8 mouse cellular contexts compared by ENCODE assay signal in the genomic region with DNA sequence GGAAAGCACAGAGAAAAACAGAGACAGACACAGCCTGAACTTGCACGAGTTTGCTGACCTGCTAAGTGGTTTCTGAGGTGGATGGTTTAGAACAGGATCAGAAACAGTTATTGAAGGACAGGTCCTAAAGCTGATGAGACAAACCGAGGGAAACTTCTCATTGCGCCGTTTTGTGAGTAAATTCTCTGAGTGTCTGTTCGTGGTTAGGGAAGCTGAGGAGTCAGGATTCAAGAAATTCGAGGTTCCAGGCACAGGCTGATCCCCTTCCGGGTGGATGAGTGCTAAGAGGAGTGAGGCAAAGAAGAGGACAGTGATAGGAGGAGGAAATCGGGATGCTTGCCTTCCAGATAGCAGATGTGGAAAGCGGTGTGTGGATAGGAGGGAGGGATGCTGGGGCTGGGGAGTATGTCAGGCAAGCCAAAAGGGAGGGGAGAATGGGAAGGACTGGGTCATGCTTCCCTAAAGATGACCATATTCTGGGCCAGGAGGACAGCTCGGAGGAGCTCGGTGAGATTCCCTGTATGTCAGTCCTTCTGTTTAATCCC. TPM values are rescaled to one million over a fixed set of nuclear protein-coding genes. Genes with fewer than 3 reads are reported as not detected.
A peak's percentile ranks its signal among the peaks of the same experiment; 100 is the strongest.
DNase-seq lines count a peak whose midpoint lies in the region; ATAC-seq and TF ChIP-seq lines count a peak whose summit lies in the region.

No protein-coding gene starts in this region.

- 25% methylated on average over 11 of the region's 11 CpGs for WGBS in cerebellum, adult 2 months
- WGBS in limb, embryonic 15.5 days: 34% methylated on average over 11 of the region's 11 CpGs
- WGBS in stomach, postnatal 0 days: 29% methylated on average over 11 of the region's 11 CpGs

- H3K27me3 ChIP-seq in cerebellum, adult 2 months (ENCODE audit: control insufficient read depth, insufficient read depth, low read length): no peaks in the 10 kb centered on the region
- H3K27me3 ChIP-seq in testis, adult 2 months (ENCODE audit: control insufficient read depth, insufficient read depth, low read length): no peaks in the 10 kb centered on the region
- peaks cover 4% of the 10 kb centered on the region; the same call in 1 of the 2 replicates for H3K27me3 ChIP-seq in limb, embryonic 15.5 days
- H3K27me3 ChIP-seq in stomach, postnatal 0 days (ENCODE audit: control insufficient read depth, insufficient read depth, low read length): no peaks in the 10 kb centered on the region

- no peak for ATAC-seq in limb, embryonic 15.5 days (ENCODE audit: insufficient number of reproducible peaks, low FRiP score, low TSS enrichment, low read depth)
- no peak for ATAC-seq in stomach, postnatal 0 days (ENCODE audit: low FRiP score, low TSS enrichment)
- no peak for ATAC-seq in monocyte, adult 5-6 weeks (replicated peaks; ENCODE audit: insufficient number of reproducible peaks, low FRiP score, low TSS enrichment, poor library complexity, severe bottlenecking)

- 0 out of 2 replicates have a peak overlapping the region, but pooled peaks have one; percentile 6 for H3K27ac ChIP-seq in cerebellum, adult 2 months (ENCODE audit: insufficient read depth, low read length)
- H3K27ac ChIP-seq in testis, adult 2 months (ENCODE audit: control insufficient read depth, insufficient read depth, low read depth, low read length): peak overlapping the region; percentile 60
- peak overlapping the region; percentile 13; the same call in 1 of the 2 replicates for H3K27ac ChIP-seq in limb, embryonic 15.5 days
- H3K27ac ChIP-seq in stomach, postnatal 0 days (replicated peaks): peak overlapping the region; percentile 70

- H3K4me1 ChIP-seq in cerebellum, adult 2 months (ENCODE audit: control insufficient read depth, insufficient read depth, low read length): peaks cover 5% of the 10 kb centered on the region; the same call in 1 of the 2 replicates
- peaks cover 14% of the 10 kb centered on the region for H3K4me1 ChIP-seq in testis, adult 2 months (ENCODE audit: control insufficient read depth, insufficient read depth, low read length)
- H3K4me1 ChIP-seq in limb, embryonic 15.5 days: peaks cover 47% of the 10 kb centered on the region
- peaks cover 9% of the 10 kb centered on the region for H3K4me1 ChIP-seq in stomach, postnatal 0 days (replicated peaks; ENCODE audit: control insufficient read depth, insufficient read depth)

- no peak for TF ChIP-seq POLR2A in cerebellum, adult 2 months (IDR thresholded peaks at IDR 0.05; ENCODE audit: borderline replicate concordance, insufficient read depth, low read length)
- no peak for TF ChIP-seq POLR2A in testis, adult 2 months (IDR thresholded peaks at IDR 0.05; ENCODE audit: control insufficient read depth, low read depth, low read length)

- peak overlapping the region; percentile 88 for H3K4me3 ChIP-seq in cerebellum, adult 2 months (replicated peaks; ENCODE audit: insufficient read depth, low read depth, low read length)
- H3K4me3 ChIP-seq in testis, adult 2 months (ENCODE audit: control insufficient read depth, low read depth, low read length): no peak overlapping the region; the same call in none of the 2 replicates
- peak overlapping the region; percentile 57 for H3K4me3 ChIP-seq in limb, embryonic 15.5 days
- H3K4me3 ChIP-seq in stomach, postnatal 0 days (ENCODE audit: low read depth, low read length): peak overlapping the region; percentile 71; the same call in 1 of the 2 replicates

- H3K9me3 ChIP-seq in limb, embryonic 15.5 days: no peaks in the 10 kb centered on the region
- no peaks in the 10 kb centered on the region for H3K9me3 ChIP-seq in stomach, postnatal 0 days (ENCODE audit: control insufficient read depth, low read length)

- no peak for TF ChIP-seq EP300 in stomach, postnatal 0 days (optimal IDR thresholded peaks at IDR 0.05)

- H3K9ac ChIP-seq in limb, embryonic 15.5 days: no peak overlapping the region
- H3K9ac ChIP-seq in stomach, postnatal 0 days (ENCODE audit: low read length): no peak overlapping the region; the same call in 1 of the 2 replicates

- peak overlapping the region; percentile 97 for H3K4me2 ChIP-seq in limb, embryonic 15.5 days
- H3K4me2 ChIP-seq in stomach, postnatal 0 days (replicated peaks; ENCODE audit: low read depth): peak overlapping the region; percentile 92

- H3K36me3 ChIP-seq in testis, adult 2 months (ENCODE audit: control insufficient read depth, insufficient read depth, low read length): no peaks in the 10 kb centered on the region
- H3K36me3 ChIP-seq in limb, embryonic 15.5 days: no peaks in the 10 kb centered on the region
- H3K36me3 ChIP-seq in stomach, postnatal 0 days (ENCODE audit: control insufficient read depth, insufficient read depth, low read length): no peaks in the 10 kb centered on the region

- DNase-seq in cerebellum, adult 2 months: no peak
- DNase-seq in cerebellum, adult 8-10 months: no peak
- no peak for DNase-seq in testis, postnatal 10 days (ENCODE audit: low spot score)
- no peak for DNase-seq in stomach, postnatal 0 days (ENCODE audit: low spot score)
- DNase-seq in ovary, postnatal 14 days (ENCODE audit: low spot score): no peak

- no peak for TF ChIP-seq CTCF in cerebellum, adult 2 months (IDR thresholded peaks at IDR 0.05; ENCODE audit: borderline replicate concordance, insufficient read depth, low read depth, low read length)
- no peak for TF ChIP-seq CTCF in testis, adult 2 months (IDR thresholded peaks at IDR 0.05; ENCODE audit: control insufficient read depth, insufficient read depth, insufficient replicate concordance, low read depth, low read length)
- TF ChIP-seq CTCF in stomach, postnatal 0 days (IDR thresholded peaks at IDR 0.05; ENCODE audit: low read depth): no peak

RNA-seq across cellular contexts. Expression of a gene that starts 0.8 kb away (rescaled TPM):
- 23.8 and 25.2 TPM in 2 replicates for polyA plus RNA-seq in cerebellum, adult 2 months (2012; rRNA removed)
- polyA plus RNA-seq in testis, adult 2 months (2012; rRNA removed): 0.89 and 0.90 TPM in 2 replicates
- polyA plus RNA-seq in limb, embryonic 15.5 days (2015; fragmentation: Nextera tagmentation; extraction: Ambion mirVana): 9.2 and 12.6 TPM in 2 replicates
- 7.9 and 8.1 TPM in 2 replicates for polyA plus RNA-seq in stomach, postnatal 0 days (2015; fragmentation: Nextera tagmentation; extraction: Ambion mirVana)
- 14.7 to 32.1 TPM (median 27.0 TPM) in 3 replicates for total RNA-seq in monocyte, adult 5-6 weeks (2017)

RNA-seq across cellular contexts. Expression of a gene that starts 12.6 kb away (rescaled TPM):
- 136 and 141 TPM in 2 replicates for polyA plus RNA-seq in cerebellum, adult 2 months (2012; rRNA removed)
- polyA plus RNA-seq in testis, adult 2 months (2012; rRNA removed): 63.6 and 69.2 TPM in 2 replicates
- 117 and 125 TPM in 2 replicates for polyA plus RNA-seq in limb, embryonic 15.5 days (2015; fragmentation: Nextera tagmentation; extraction: Ambion mirVana)
- 47.0 and 54.9 TPM in 2 replicates for polyA plus RNA-seq in stomach, postnatal 0 days (2015; fragmentation: Nextera tagmentation; extraction: Ambion mirVana)
- total RNA-seq in monocyte, adult 5-6 weeks (2017): 50.3 to 76.6 TPM (median 76.0 TPM) in 3 replicates

RNA-seq across cellular contexts. Expression of a gene that starts 31.4 kb away (rescaled TPM):
- polyA plus RNA-seq in cerebellum, adult 2 months (2012; rRNA removed): 5.1 and 5.6 TPM in 2 replicates
- polyA plus RNA-seq in testis, adult 2 months (2012; rRNA removed): 0.84 and 0.94 TPM in 2 replicates
- polyA plus RNA-seq in limb, embryonic 15.5 days (2015; fragmentation: Nextera tagmentation; extraction: Ambion mirVana): 3.1 TPM in 2 replicates
- 0.77 and 1.0 TPM in 2 replicates for polyA plus RNA-seq in stomach, postnatal 0 days (2015; fragmentation: Nextera tagmentation; extraction: Ambion mirVana)
- total RNA-seq in monocyte, adult 5-6 weeks (2017): 0.64 to 0.97 TPM (median 0.95 TPM) in 3 replicates

RNA-seq across cellular contexts. Expression of a gene that starts 38.6 kb away (rescaled TPM):
- 16.8 and 19.7 TPM in 2 replicates for polyA plus RNA-seq in cerebellum, adult 2 months (2012; rRNA removed)
- polyA plus RNA-seq in testis, adult 2 months (2012; rRNA removed): 31.4 and 32.0 TPM in 2 replicates
- 56.9 and 61.0 TPM in 2 replicates for polyA plus RNA-seq in limb, embryonic 15.5 days (2015; fragmentation: Nextera tagmentation; extraction: Ambion mirVana)
- 20.4 and 21.2 TPM in 2 replicates for polyA plus RNA-seq in stomach, postnatal 0 days (2015; fragmentation: Nextera tagmentation; extraction: Ambion mirVana)
- total RNA-seq in monocyte, adult 5-6 weeks (2017): 16.7 to 31.5 TPM (median 26.8 TPM) in 3 replicates

RNA-seq across cellular contexts. Expression of a gene that starts 47.8 kb away (rescaled TPM):
- 4.3 and 5.0 TPM in 2 replicates for polyA plus RNA-seq in cerebellum, adult 2 months (2012; rRNA removed)
- 20.1 and 26.1 TPM in 2 replicates for polyA plus RNA-seq in testis, adult 2 months (2012; rRNA removed)
- polyA plus RNA-seq in limb, embryonic 15.5 days (2015; fragmentation: Nextera tagmentation; extraction: Ambion mirVana): 3.4 and 5.2 TPM in 2 replicates
- 2.9 and 3.2 TPM in 2 replicates for polyA plus RNA-seq in stomach, postnatal 0 days (2015; fragmentation: Nextera tagmentation; extraction: Ambion mirVana)
- total RNA-seq in monocyte, adult 5-6 weeks (2017): 64.4 to 73.5 TPM (median 69.7 TPM) in 3 replicates

Comparison
In these comparisons a context has a peak if more than half of its experiments do, and no peak if none do; other contexts are left out.
1. H3K27ac ChIP-seq: peak in every context shown above with its lines; median percentile 70 in stomach, postnatal 0 days; 60 in testis, adult 2 months; 13 in limb, embryonic 15.5 days; 6 in cerebellum, adult 2 months.